Mouse (Mus musculus) thymus, postnatal 14 days (tissue): Measurements from ENCODE around the gene Plekhd1.

Experiments
- DNase-seq: peaks from one replicate; pipeline ENCODE4 v3.0.0; 2021

Plekhd1 gene

GRCm38 (mm10) chr12:80757751-80758558 lies 65.6 kb downstream of the Plekhd1 start:
- peak; percentile 76 for DNase-seq

- peak; percentile 42 for DNase-seq
These were observed 66.4 kb downstream of the Plekhd1 start for GRCm38 (mm10) chr12:80758559-80759386.

GRCm38 (mm10) chr12:80759387-80759712 lies 67.0 kb downstream of the Plekhd1 start:
- DNase-seq: no peak

GRCm38 (mm10) chr12:80759713-80760395 lies 67.5 kb downstream of the Plekhd1 start:
- no peak for DNase-seq

GRCm38 (mm10) chr12:80760396-80760801 lies 68.0 kb downstream of the Plekhd1 start, which contains the start of gene Ccdc177:
Gene Ccdc177, minus strand, starts transcription at chr12:80760687.
- peak; percentile 88 for DNase-seq

GRCm38 (mm10) chr12:80762982-80763381 lies 70.6 kb downstream of the Plekhd1 start:
- DNase-seq: no peak

GRCm38 (mm10) chr12:80764116-80764515 lies 71.7 kb downstream of the Plekhd1 start:
- no peak for DNase-seq

GRCm38 (mm10) chr12:80769697-80770096 lies 77.3 kb downstream of the Plekhd1 start:
- peak; percentile 67 for DNase-seq
